Mouse (Mus musculus) liver, embryonic 11.5 days (tissue): ENCODE measurements around the gene Arih2. TPM values are rescaled to one million over a fixed set of nuclear protein-coding genes. Genes with fewer than 3 reads are reported as not detected.

Source experiments
- microRNA counts: library from miRNA; unstranded; fragments of <30 nt; microRNA quantifications from one replicate; lab custom pipeline; 2015
- microRNA-seq: library from miRNA; unstranded; fragments of <30 nt; microRNA quantifications from one replicate; pipeline ENCODE4, GENCODE M21; 2017; ENCODE audit warnings: borderline number of aligned reads
- polyA plus RNA-seq: library from polyadenylated mRNA; unstranded; fragments of >200 nt; fragmentation: Nextera tagmentation; extraction: Ambion mirVana; gene quantifications from 2 replicates; pipeline ENCODE4 v1.2.1, GENCODE M21; 2014

Gene Arih2
- polyA plus RNA-seq, 1 experiment from 2014 or later = 47.7 TPM

MicroRNAs within 50 kb of the gene (microRNA counts, 519-probe panel; counts per million panel counts)
- 5,911 counts per million, percentile 63 among the panel's probes with 10 or more counts for microRNA mmu-miR-191 (lab: Ali Mortazavi, UCI)
- microRNA mmu-miR-425 (lab: Ali Mortazavi, UCI) = 4,380 counts per million, percentile 28 among the panel's probes with 10 or more counts

Small RNA genes lying within 50 kb of the gene (microRNA-seq; reads per million reads assigned to microRNA genes)
- not detected for gene Gm24083
- gene Gm26298 = not detected
- not detected for gene Mir191
- gene Mir425 = 9,606 reads per million, percentile 93 among the genes with 10 or more reads in this experiment

Other genes starting within 250 kb of the Arih2 start
- gene Ccdc36, start 220.9 kb downstream of the Arih2 start, polyA plus RNA-seq = 0.82 and 0.88 TPM in 2 replicates
- gene BC048562, start 212.9 kb downstream of the Arih2 start, polyA plus RNA-seq = not detected in 2 replicates
- gene Ccdc71, start 188.9 kb downstream of the Arih2 start, polyA plus RNA-seq = 48.6 and 51.1 TPM in 2 replicates
- gene Klhdc8b, start 187.8 kb downstream of the Arih2 start, polyA plus RNA-seq = 24.2 and 26.8 TPM in 2 replicates
- gene Lamb2, start 169.7 kb downstream of the Arih2 start, polyA plus RNA-seq = 14.8 and 18.7 TPM in 2 replicates
- 57.5 and 66.8 TPM in 2 replicates for gene Usp19, start 158.8 kb downstream of the Arih2 start, polyA plus RNA-seq
- 120 and 122 TPM in 2 replicates for gene Qars, start 141.7 kb downstream of the Arih2 start, polyA plus RNA-seq
- gene Qrich1, start 132.6 kb downstream of the Arih2 start, polyA plus RNA-seq = 106 and 116 TPM in 2 replicates
- gene Impdh2, start 89.1 kb downstream of the Arih2 start, polyA plus RNA-seq = 285 and 298 TPM in 2 replicates
- gene Ndufaf3, start 82.0 kb downstream of the Arih2 start, polyA plus RNA-seq = 45.9 and 46.2 TPM in 2 replicates
- gene Dalrd3, start 79.5 kb downstream of the Arih2 start, polyA plus RNA-seq = 102 and 106 TPM in 2 replicates
- 51.8 and 54.0 TPM in 2 replicates for gene Wdr6, start 70.6 kb downstream of the Arih2 start, polyA plus RNA-seq
- 2.1 and 2.5 TPM in 2 replicates for gene P4htm, start 51.7 kb downstream of the Arih2 start, polyA plus RNA-seq
- 25.0 and 30.0 TPM in 2 replicates for gene Slc25a20, start 12.7 kb upstream of the Arih2 start, polyA plus RNA-seq
- 23.8 and 26.2 TPM in 2 replicates for gene Prkar2a, start 39.9 kb upstream of the Arih2 start, polyA plus RNA-seq
- 31.8 and 37.5 TPM in 2 replicates for gene Ip6k2, start 134.4 kb upstream of the Arih2 start, polyA plus RNA-seq
- 8.8 and 16.2 TPM in 2 replicates for gene Nckipsd, start 159.0 kb upstream of the Arih2 start, polyA plus RNA-seq
- gene Celsr3, start 176.9 kb upstream of the Arih2 start, polyA plus RNA-seq = 0.08 and 0.22 TPM in 2 replicates
- gene Slc26a6, start 203.9 kb upstream of the Arih2 start, polyA plus RNA-seq = 9.0 and 10.5 TPM in 2 replicates